Mouse (Mus musculus) megakaryocyte-erythroid progenitor cell, adult 5-6 weeks (primary cell): ENCODE data around the gene Ndel1. TPM values are rescaled to one million over a fixed set of nuclear protein-coding genes. Genes with fewer than 3 reads are reported as not detected.
A peak's percentile ranks its signal among the peaks of the same experiment; 100 is the strongest.
"Not testable (repeated sequence)": the region's sequence is repeated elsewhere in the genome, so short reads cannot be mapped to it uniquely, and the experiment has no call there.

Experiments
- ATAC-seq: replicated peaks from 2 replicates; pipeline ENCODE4 v1.8.0; 2016; ENCODE audit warnings: mild to moderate bottlenecking, inconsistent platforms; ENCODE audit not compliant: severe bottlenecking, poor library complexity, low FRiP score, low TSS enrichment
- total RNA-seq, 2 experiments: library from RNA; stranded (forward) in 1 of 2; stranded (reverse) in 1 of 2; fragments of 200-1000, 215-1000 nt in 1 of 2; fragments of >200 nt in 1 of 2; fragmentation: Nextera tagmentation in 1 of 2; gene quantifications; 2 replicates each; pipeline ENCODE4 v1.2.3; 2014 to 2017

The Ndel1 gene
- total RNA-seq, 2 experiments from 2014 or later, result 22.5 to 45.6 TPM

- no peak for ATAC-seq
Observed at GRCm38 (mm10) chr11:68854621-68855020, 17.0 kb downstream of the Ndel1 start.

GRCm38 (mm10) chr11:68853611-68854401 is 17.9 kb downstream of the Ndel1 start:
- peak; percentile 72 for ATAC-seq

GRCm38 (mm10) chr11:68852932-68853409 is 18.7 kb downstream of the Ndel1 start:
- ATAC-seq, result peak; percentile 91

GRCm38 (mm10) chr11:68852486-68852901 is 19.2 kb downstream of the Ndel1 start:
- ATAC-seq, result peak; percentile 50

- ATAC-seq, result no peak
Observed at GRCm38 (mm10) chr11:68851644-68852485, 19.8 kb downstream of the Ndel1 start.

GRCm38 (mm10) chr11:68850862-68851261 is 20.8 kb downstream of the Ndel1 start:
- ATAC-seq, result no peak

- no peak for ATAC-seq
Observed at GRCm38 (mm10) chr11:68839606-68840005, 32.1 kb downstream of the Ndel1 start.

- ATAC-seq, result no peak
Observed at GRCm38 (mm10) chr11:68835034-68835433, 36.6 kb downstream of the Ndel1 start.

- peak; percentile 33; the same call in 1 of the 2 replicates for ATAC-seq
Observed at GRCm38 (mm10) chr11:68833593-68833992, 38.1 kb downstream of the Ndel1 start.

GRCm38 (mm10) chr11:68832793-68833192 is 38.9 kb downstream of the Ndel1 start:
- ATAC-seq, result peak; percentile 93

GRCm38 (mm10) chr11:68831580-68831979 is 40.1 kb downstream of the Ndel1 start:
- ATAC-seq, result not testable (repeated sequence)

GRCm38 (mm10) chr11:68826735-68827134 is 44.9 kb downstream of the Ndel1 start:
- 0 out of 2 replicates have a peak, but pooled peaks have one; percentile 7 for ATAC-seq

- no peak for ATAC-seq
Observed at GRCm38 (mm10) chr11:68822326-68822725, 49.3 kb downstream of the Ndel1 start.

- no peak for ATAC-seq
Observed at GRCm38 (mm10) chr11:68819226-68819805, 52.3 kb downstream of the Ndel1 start.

- no peak for ATAC-seq
Observed at GRCm38 (mm10) chr11:68818416-68818815, 53.2 kb downstream of the Ndel1 start.

- ATAC-seq, result no peak
Observed at GRCm38 (mm10) chr11:68811881-68812577, 59.6 kb downstream of the Ndel1 start.

GRCm38 (mm10) chr11:68807787-68808186 is 63.9 kb downstream of the Ndel1 start:
- ATAC-seq, result peak; percentile 44; the same call in 1 of the 2 replicates

GRCm38 (mm10) chr11:68805148-68805547 is 66.5 kb downstream of the Ndel1 start:
- ATAC-seq, result no peak

- no peak for ATAC-seq
Observed at GRCm38 (mm10) chr11:68798258-68798657, 73.4 kb downstream of the Ndel1 start.
